Mouse (Mus musculus) hindbrain, postnatal 0 days (tissue): ENCODE measurements at regions not wholly inside any gene's neighbourhood (a gene's known extent, or its start where the extent isn't known, plus 50 kb on each side); places are given as distances from the start of the nearest gene placed in this dataset.

Experiments
- ATAC-seq: fragments of 200-750 bp; cut with Nextera tagmentation; 2 replicates; pipeline ENCODE4 v1.8.0; 2017; ENCODE audit warnings: mild to moderate bottlenecking, moderate TSS enrichment, moderate library complexity
- DNase-seq: peaks from one replicate; pipeline ENCODE4 v3.0.0-alpha.2; 2015; ENCODE audit warnings: low spot score
- H3K27ac ChIP-seq: fragments of 300-500 bp; sonication (generic); 2 replicates; pipeline ENCODE4 v1.5.1; 2014; ENCODE audit warnings: mild to moderate bottlenecking
- H3K27me3 ChIP-seq: fragments of 300-500 bp; sonication (generic); 2 replicates; pipeline ENCODE4 v1.6.1; 2014; ENCODE audit warnings: low read length, mixed read lengths; ENCODE audit not compliant: insufficient read depth
- H3K36me3 ChIP-seq: fragments of 300-500 bp; sonication (generic); 2 replicates; pipeline ENCODE4 v1.6.1; 2014; ENCODE audit warnings: low read length, mixed read lengths; ENCODE audit not compliant: insufficient read depth
- H3K4me1 ChIP-seq: fragments of 300-500 bp; sonication (generic); 2 replicates; pipeline ENCODE4 v1.6.1; 2014; ENCODE audit warnings: antibody characterized with exemption, low read length, mixed read lengths; ENCODE audit not compliant: insufficient read depth
- H3K4me2 ChIP-seq: fragments of 300-500 bp; sonication (generic); 2 replicates; pipeline ENCODE4 v1.6.1; 2014; ENCODE audit warnings: low read depth, mild to moderate bottlenecking, low read length, moderate library complexity, mixed read lengths
- H3K4me3 ChIP-seq: fragments of 300-500 bp; sonication (generic); 2 replicates; pipeline ENCODE4 v1.5.1; 2014; ENCODE audit warnings: low read length
- H3K9ac ChIP-seq: fragments of 300-500 bp; sonication (generic); replicated peaks from 2 replicates; pipeline ENCODE4 v1.6.1; 2014; ENCODE audit warnings: mild to moderate bottlenecking, low read length, moderate library complexity, mixed read lengths
- H3K9me3 ChIP-seq: fragments of 300-500 bp; sonication (generic); 2 replicates; pipeline ENCODE4 v1.6.1; 2016; ENCODE audit warnings: low read length, mixed read lengths
- CTCF ChIP-seq: IDR thresholded peaks from 2 replicates; pipeline ENCODE4 v1.5.1; 2016; ENCODE audit warnings: antibody characterized with exemption, control low read depth, low read depth
- WGBS: fragments of 180-500 bp; shearing (Covaris S2); extraction: QIAGEN DNeasy Blood & Tissue Kit; methylation state at CpG from one replicate; pipeline ENCODE4 v1.1.7; 2014; 5-methylcytosine and 5-hydroxymethylcytosine counted together

GRCm38 (mm10) chr13:84025348-84025747 is 196.7 kb upstream of the Tmem161b start:
- Histone ChIP-seq H3K27me3 (no peaks in the 10 kb centered on the region), H3K4me1 (no peaks in the 10 kb centered on the region), H3K4me3 (no peak overlapping the region), H3K9ac (no peak overlapping the region), H3K4me2 (no peak overlapping the region), H3K9me3 (no peaks in the 10 kb centered on the region), H3K27ac (no peak overlapping the region), H3K36me3 (no peaks in the 10 kb centered on the region)
- TF ChIP-seq CTCF, result no peak
- 61% methylated on average over 2 of the region's 2 CpGs for WGBS
- ATAC-seq, result no peak
- DNase-seq, result peak; percentile 41

- no peak overlapping the region for H3K27ac ChIP-seq
- TF ChIP-seq CTCF, result no peak
- no peak for ATAC-seq
- no peak overlapping the region for H3K4me3 ChIP-seq
- 87% methylated on average over 6 of the region's 6 CpGs for WGBS
- H3K9me3 ChIP-seq, result no peaks in the 10 kb centered on the region
- H3K4me1 ChIP-seq, result no peaks in the 10 kb centered on the region
- no peak overlapping the region for H3K4me2 ChIP-seq
- no peaks in the 10 kb centered on the region for H3K27me3 ChIP-seq
- no peaks in the 10 kb centered on the region for H3K36me3 ChIP-seq
- H3K9ac ChIP-seq, result no peak overlapping the region
- no peak for DNase-seq
Observed at GRCm38 (mm10) chr13:84047736-84048135, 174.4 kb upstream of the Tmem161b start.

- H3K9ac ChIP-seq, result no peak overlapping the region
- ATAC-seq (no peak), DNase-seq (peak; percentile 24)
- no peak for TF ChIP-seq CTCF
- WGBS, result 56% methylated on average over 1 of the region's 1 CpGs
- H3K4me2 ChIP-seq, result no peak overlapping the region
- H3K9me3 ChIP-seq, result no peaks in the 10 kb centered on the region
- H3K4me3 ChIP-seq, result no peak overlapping the region
- no peaks in the 10 kb centered on the region for H3K36me3 ChIP-seq
- 0 out of 2 replicates have a peak, but pooled peaks cover 5% of the 10 kb centered on the region for H3K4me1 ChIP-seq
- H3K27me3 ChIP-seq, result no peaks in the 10 kb centered on the region
- no peak overlapping the region; the same call in 1 of the 2 replicates for H3K27ac ChIP-seq
Observed at GRCm38 (mm10) chr13:84052221-84052620, 169.9 kb upstream of the Tmem161b start.

GRCm38 (mm10) chr13:84054956-84055355 is 167.1 kb upstream of the Tmem161b start:
- H3K9me3 ChIP-seq, result no peaks in the 10 kb centered on the region
- H3K4me2 ChIP-seq, result peak overlapping the region; percentile 51
- TF ChIP-seq CTCF, result 0 out of 2 replicates have a peak, but pooled peaks have one; percentile 11
- WGBS, result 37% methylated on average over 7 of the region's 7 CpGs
- H3K4me1 ChIP-seq, result peaks cover 12% of the 10 kb centered on the region; the same call in 1 of the 2 replicates
- DNase-seq, result peak; percentile 56
- H3K9ac ChIP-seq, result peak overlapping the region; percentile 21; the same call in 1 of the 2 replicates
- H3K36me3 ChIP-seq, result no peaks in the 10 kb centered on the region
- H3K4me3 ChIP-seq, result peak overlapping the region; percentile 21
- no peak for ATAC-seq
- no peaks in the 10 kb centered on the region for H3K27me3 ChIP-seq
- peak overlapping the region; percentile 78 for H3K27ac ChIP-seq

GRCm38 (mm10) chr13:84055576-84055975 is 166.5 kb upstream of the Tmem161b start:
- Histone ChIP-seq H3K4me1 (peaks cover 18% of the 10 kb centered on the region; the same call in 1 of the 2 replicates), H3K9me3 (no peaks in the 10 kb centered on the region), H3K27ac (peak overlapping the region; percentile 78), H3K27me3 (no peaks in the 10 kb centered on the region), H3K9ac (peak overlapping the region; percentile 21; the same call in 1 of the 2 replicates), H3K4me2 (peak overlapping the region; percentile 51), H3K4me3 (peak overlapping the region; percentile 21), H3K36me3 (no peaks in the 10 kb centered on the region)
- no peak for ATAC-seq
- no peak for DNase-seq
- no peak for TF ChIP-seq CTCF

- no peaks in the 10 kb centered on the region for H3K36me3 ChIP-seq
- 21% methylated on average over 2 of the region's 3 CpGs for WGBS
- peak overlapping the region; percentile 43 for H3K4me2 ChIP-seq
- DNase-seq (peak; percentile 46), ATAC-seq (no peak)
- TF ChIP-seq CTCF, result no peak
- no peaks in the 10 kb centered on the region for H3K27me3 ChIP-seq
- no peaks in the 10 kb centered on the region for H3K9me3 ChIP-seq
- H3K9ac ChIP-seq, result peak overlapping the region; percentile 37; the same call in 1 of the 2 replicates
- H3K27ac ChIP-seq, result peak overlapping the region; percentile 84
- peaks cover 21% of the 10 kb centered on the region; the same call in 1 of the 2 replicates for H3K4me1 ChIP-seq
- H3K4me3 ChIP-seq, result no peak overlapping the region
Observed at GRCm38 (mm10) chr13:84056451-84056850, 165.6 kb upstream of the Tmem161b start.

- ATAC-seq, result peak; percentile 55
- H3K9ac ChIP-seq, result peak overlapping the region; percentile 37; the same call in 1 of the 2 replicates
- TF ChIP-seq CTCF, result no peak
- no peaks in the 10 kb centered on the region for H3K27me3 ChIP-seq
- WGBS, result 10% methylated on average over 5 of the region's 5 CpGs
- DNase-seq, result peak; percentile 69
- H3K4me3 ChIP-seq, result no peak overlapping the region
- H3K27ac ChIP-seq, result peak overlapping the region; percentile 84
- no peaks in the 10 kb centered on the region for H3K36me3 ChIP-seq
- no peaks in the 10 kb centered on the region for H3K9me3 ChIP-seq
- peaks cover 26% of the 10 kb centered on the region; the same call in 1 of the 2 replicates for H3K4me1 ChIP-seq
- peak overlapping the region; percentile 43 for H3K4me2 ChIP-seq
Observed at GRCm38 (mm10) chr13:84056998-84057397, 165.1 kb upstream of the Tmem161b start.
